Mouse (Mus musculus) kidney, postnatal 0 days (tissue): ENCODE data around the gene Cfap36. TPM values are rescaled to one million over a fixed set of nuclear protein-coding genes. Genes with fewer than 3 reads are reported as not detected.

Experiments
- ATAC-seq: fragments of 200-750 bp; cut with Nextera tagmentation; replicated peaks from 2 replicates; pipeline ENCODE4 v1.8.0; 2017; ENCODE audit warnings: low read depth, moderate number of reproducible peaks, moderate TSS enrichment, moderate library complexity; ENCODE audit not compliant: low FRiP score
- DNase-seq: peaks from one replicate; pipeline ENCODE4 v3.0.0-alpha.2; 2016; ENCODE audit warnings: low spot score
- H3K27ac ChIP-seq: fragments of 300-500 bp; sonication (generic); 2 replicates; pipeline ENCODE4 v1.5.1; 2014; ENCODE audit warnings: mild to moderate bottlenecking
- H3K27me3 ChIP-seq: fragments of 300-500 bp; sonication (generic); 2 replicates; pipeline ENCODE4 v1.6.1; 2014; ENCODE audit warnings: low read length, mixed read lengths; ENCODE audit not compliant: insufficient read depth
- H3K36me3 ChIP-seq: fragments of 300-500 bp; sonication (generic); 2 replicates; pipeline ENCODE4 v1.6.1; 2014; ENCODE audit warnings: low read length, mixed read lengths; ENCODE audit not compliant: insufficient read depth
- H3K4me1 ChIP-seq: fragments of 300-500 bp; sonication (generic); replicated peaks from 2 replicates; pipeline ENCODE4 v1.6.1; 2014; ENCODE audit warnings: antibody characterized with exemption, low read length, mixed read lengths; ENCODE audit not compliant: insufficient read depth
- H3K4me2 ChIP-seq: fragments of 300-500 bp; sonication (generic); 2 replicates; pipeline ENCODE4 v1.6.1; 2014; ENCODE audit warnings: mild to moderate bottlenecking, low read length, moderate library complexity, mixed read lengths
- H3K4me3 ChIP-seq: fragments of 300-500 bp; sonication (generic); replicated peaks from 2 replicates; pipeline ENCODE4 v1.5.1; 2014; ENCODE audit warnings: low read depth, low read length
- H3K9ac ChIP-seq: fragments of 300-500 bp; sonication (generic); 2 replicates; pipeline ENCODE4 v1.6.1; 2014; ENCODE audit warnings: low read depth, low read length
- H3K9me3 ChIP-seq: fragments of 300-500 bp; sonication (generic); replicated peaks from 2 replicates; pipeline ENCODE4 v1.6.1; 2016; ENCODE audit warnings: low read length, inconsistent platforms, mixed read lengths
- CTCF ChIP-seq: IDR thresholded peaks from 2 replicates; pipeline ENCODE4 v1.5.1; 2016; ENCODE audit warnings: antibody characterized with exemption, low read depth, mild to moderate bottlenecking, moderate library complexity
- WGBS: fragments of 180-500 bp; shearing (Covaris S2); extraction: QIAGEN DNeasy Blood & Tissue Kit; methylation state at CpG from one replicate; pipeline ENCODE4 v1.1.7; 2014; 5-methylcytosine and 5-hydroxymethylcytosine counted together
- polyA plus RNA-seq: library from polyadenylated mRNA; unstranded; fragments of >200 nt; fragmentation: Nextera tagmentation; extraction: Ambion mirVana; gene quantifications from 2 replicates; pipeline ENCODE4 v1.2.1, GENCODE M21; 2015

The Cfap36 gene
- polyA plus RNA-seq, 1 experiment from 2014 or later, result 74.4 TPM

DNA sequence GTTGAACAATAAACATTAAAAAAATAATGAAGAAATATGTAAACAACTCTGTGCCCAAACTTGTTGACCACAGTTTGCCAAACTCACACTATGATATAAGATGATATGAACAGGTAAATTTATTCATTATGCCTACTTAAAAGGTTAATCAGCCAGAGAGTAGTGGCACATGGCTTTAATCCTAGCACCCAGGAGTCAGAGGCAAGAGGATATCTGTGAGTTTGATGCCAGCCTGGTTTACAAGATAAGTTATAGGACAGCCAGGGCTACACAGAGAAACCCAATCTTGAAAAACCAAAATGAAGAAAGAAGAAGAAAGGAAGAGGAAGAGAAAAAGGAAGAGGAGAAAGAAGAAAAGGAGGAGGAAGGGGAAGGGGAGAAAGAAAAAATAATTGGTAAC, 9.8 kb downstream of the Cfap36 start:
- Histone ChIP-seq H3K4me3 (no peak overlapping the region), H3K9ac (no peak overlapping the region), H3K4me2 (no peak overlapping the region), H3K27ac (no peak overlapping the region), H3K36me3 (peaks cover 5% of the 10 kb centered on the region), H3K4me1 (no peaks in the 10 kb centered on the region), H3K27me3 (no peaks in the 10 kb centered on the region), H3K9me3 (no peaks in the 10 kb centered on the region)
- no peak for ATAC-seq
- no peak for TF ChIP-seq CTCF
- no peak for DNase-seq

DNA sequence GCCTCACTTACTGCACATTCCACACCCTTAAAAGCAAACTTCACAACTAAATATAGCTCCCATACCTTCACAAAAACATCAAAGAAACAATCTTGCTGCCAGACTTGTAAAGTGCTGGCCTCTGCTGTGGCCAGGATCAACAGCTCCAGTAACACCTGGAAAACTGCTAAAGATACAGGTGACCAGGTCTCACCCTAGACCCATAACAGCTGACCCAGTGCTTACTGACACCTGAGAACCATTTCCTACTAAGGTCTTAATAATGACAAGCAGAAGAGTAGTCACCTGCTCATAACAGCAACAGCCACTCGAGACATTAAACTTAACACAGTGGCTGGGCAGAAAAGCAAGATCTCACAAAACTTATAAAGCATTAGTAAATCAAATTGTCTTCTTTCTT, 13.6 kb downstream of the Cfap36 start:
- DNase-seq (no peak), ATAC-seq (no peak)
- no peak overlapping the region for H3K4me3 ChIP-seq
- no peaks in the 10 kb centered on the region for H3K4me1 ChIP-seq
- no peak overlapping the region for H3K9ac ChIP-seq
- no peaks in the 10 kb centered on the region for H3K27me3 ChIP-seq
- no peak for TF ChIP-seq CTCF
- H3K27ac ChIP-seq, result no peak overlapping the region
- WGBS, result 74% methylated on average over 1 of the region's 1 CpGs
- H3K36me3 ChIP-seq, result peaks cover 14% of the 10 kb centered on the region
- H3K4me2 ChIP-seq, result no peak overlapping the region
- no peaks in the 10 kb centered on the region for H3K9me3 ChIP-seq

GRCm38 (mm10) chr11:29228957-29229356, 18.3 kb downstream of the Cfap36 start:
- H3K27me3 ChIP-seq, result no peaks in the 10 kb centered on the region
- no peak for ATAC-seq
- 91% methylated on average over 2 of the region's 2 CpGs for WGBS
- H3K4me2 ChIP-seq, result no peak overlapping the region
- H3K4me3 ChIP-seq, result no peak overlapping the region
- DNase-seq, result no peak
- H3K9me3 ChIP-seq, result no peaks in the 10 kb centered on the region
- TF ChIP-seq CTCF, result no peak
- H3K4me1 ChIP-seq, result no peaks in the 10 kb centered on the region
- no peak overlapping the region for H3K27ac ChIP-seq
- no peak overlapping the region for H3K9ac ChIP-seq
- H3K36me3 ChIP-seq, result peaks cover 25% of the 10 kb centered on the region

GRCm38 (mm10) chr11:29224754-29225153, 22.5 kb downstream of the Cfap36 start:
- H3K4me2 ChIP-seq, result no peak overlapping the region
- H3K36me3 ChIP-seq, result peaks cover 53% of the 10 kb centered on the region
- no peaks in the 10 kb centered on the region for H3K9me3 ChIP-seq
- no peak overlapping the region for H3K4me3 ChIP-seq
- no peak for TF ChIP-seq CTCF
- H3K27me3 ChIP-seq, result no peaks in the 10 kb centered on the region
- DNase-seq (no peak), ATAC-seq (no peak)
- 85% methylated on average over 2 of the region's 2 CpGs for WGBS
- H3K9ac ChIP-seq, result no peak overlapping the region
- H3K27ac ChIP-seq, result no peak overlapping the region
- no peaks in the 10 kb centered on the region for H3K4me1 ChIP-seq

DNA sequence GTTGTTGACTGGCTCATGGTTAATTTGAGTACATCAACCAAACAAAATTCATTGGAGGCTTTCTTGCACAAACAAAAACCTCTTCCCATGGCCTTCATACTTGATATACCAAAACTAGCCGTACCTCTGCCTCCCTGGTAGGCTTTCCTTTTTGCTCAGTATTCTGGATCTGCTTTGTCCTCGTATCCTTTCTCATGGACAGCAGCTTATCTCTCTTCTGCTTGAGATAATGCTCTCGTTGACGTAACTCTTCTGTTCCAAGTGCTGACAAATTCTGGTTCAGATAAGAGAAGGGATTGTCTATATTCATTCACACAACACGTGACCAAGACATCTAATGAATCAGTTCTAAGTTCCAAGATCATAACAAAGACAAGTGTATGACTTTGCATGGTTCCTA, 24.9 kb downstream of the Cfap36 start:
- DNase-seq (no peak), ATAC-seq (no peak)
- no peaks in the 10 kb centered on the region for H3K4me1 ChIP-seq
- no peak overlapping the region for H3K4me2 ChIP-seq
- no peak overlapping the region for H3K27ac ChIP-seq
- H3K36me3 ChIP-seq, result peaks cover 46% of the 10 kb centered on the region
- no peaks in the 10 kb centered on the region for H3K27me3 ChIP-seq
- no peak overlapping the region for H3K9ac ChIP-seq
- H3K4me3 ChIP-seq, result no peak overlapping the region
- TF ChIP-seq CTCF, result no peak
- no peaks in the 10 kb centered on the region for H3K9me3 ChIP-seq
- WGBS, result 92% methylated on average over 5 of the region's 5 CpGs

DNA sequence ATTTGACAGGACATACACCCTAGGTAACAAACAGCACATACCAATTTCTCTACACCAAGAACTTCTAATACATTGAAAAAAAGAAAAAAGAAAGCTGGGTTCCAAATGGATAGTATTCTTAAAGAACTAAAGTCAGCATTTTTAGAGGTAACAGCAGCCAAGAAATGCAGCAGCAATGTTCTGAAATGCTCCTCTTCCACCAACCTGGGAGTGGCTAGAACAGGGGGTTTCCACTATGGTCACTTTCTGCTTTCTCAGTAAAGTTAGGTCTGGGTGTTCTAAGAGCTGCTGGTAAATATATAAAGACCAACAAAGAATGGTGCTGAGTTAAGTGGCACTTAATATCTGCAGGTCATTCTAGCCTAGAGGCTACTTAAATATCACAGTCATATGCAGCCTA, 28.2 kb downstream of the Cfap36 start:
- no peak for DNase-seq

GRCm38 (mm10) chr11:29216196-29216595, 31.0 kb downstream of the Cfap36 start:
- no peaks in the 10 kb centered on the region for H3K4me1 ChIP-seq
- no peak overlapping the region for H3K9ac ChIP-seq
- ATAC-seq, result no peak
- H3K4me2 ChIP-seq, result no peak overlapping the region
- 94% methylated on average over 2 of the region's 2 CpGs for WGBS
- no peak for TF ChIP-seq CTCF
- H3K36me3 ChIP-seq, result peaks cover 41% of the 10 kb centered on the region
- DNase-seq, result no peak
- no peaks in the 10 kb centered on the region for H3K9me3 ChIP-seq
- H3K4me3 ChIP-seq, result no peak overlapping the region
- H3K27ac ChIP-seq, result no peak overlapping the region
- no peaks in the 10 kb centered on the region for H3K27me3 ChIP-seq

More for the DNA sequence above, 28.2 kb downstream of the Cfap36 start:
- Histone ChIP-seq H3K4me2 (no peak overlapping the region), H3K27ac (no peak overlapping the region), H3K9me3 (no peaks in the 10 kb centered on the region), H3K27me3 (no peaks in the 10 kb centered on the region), H3K36me3 (peaks cover 61% of the 10 kb centered on the region), H3K4me3 (no peak overlapping the region), H3K9ac (no peak overlapping the region), H3K4me1 (no peaks in the 10 kb centered on the region)
- no peak for TF ChIP-seq CTCF
- no peak for ATAC-seq
